ENCODE assay signal across 23 mouse cellular contexts in the genomic region with DNA sequence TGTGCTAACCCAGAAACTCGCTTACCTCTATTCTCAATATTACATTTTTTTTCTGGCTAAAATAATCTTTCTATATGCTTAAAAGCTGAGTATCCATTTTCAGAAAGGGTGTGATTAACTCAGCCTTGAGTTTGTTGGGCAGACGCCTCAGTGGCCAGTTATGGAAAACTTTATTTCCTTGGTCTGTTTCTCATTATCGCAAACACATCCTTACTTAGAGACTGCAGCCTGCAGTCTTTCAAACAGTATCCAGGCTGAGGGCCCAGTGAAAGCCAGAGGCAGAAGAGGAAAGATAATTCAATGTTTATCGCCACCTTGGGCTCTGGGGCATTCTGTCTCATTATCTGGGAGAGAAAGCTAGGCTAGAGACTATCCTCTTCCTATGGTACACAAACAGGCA.
A peak's percentile ranks its signal among the peaks of the same experiment; 100 is the strongest.
DNase-seq lines count a peak whose midpoint lies in the region; ATAC-seq and TF ChIP-seq lines count a peak whose summit lies in the region.
"Had no signal": no experiment of that assay in that cellular context is flagged by ENCODE, and none has a peak within 500 bp of the region (broad histone marks: within the 10 kb centered on the region; RNA-seq: fewer than 3 reads in every experiment).

No protein-coding gene starts in this region.

- no peaks in the 10 kb centered on the region for H3K79me2 ChIP-seq in heart, adult 2 months (replicated peaks; ENCODE audit: control insufficient read depth, insufficient read depth, low read length)

- no peak overlapping the region for H3K4me3 ChIP-seq in embryonic facial prominence, embryonic 15.5 days (replicated peaks)
- no peak overlapping the region for H3K4me3 ChIP-seq in limb, embryonic 12.5 days (replicated peaks)
- H3K4me3 ChIP-seq in heart, adult 2 months: no peak overlapping the region
- no peak overlapping the region for H3K4me3 ChIP-seq in hindbrain, embryonic 10.5 days
- H3K4me3 ChIP-seq: forebrain, embryonic 12.5 days; heart, embryonic 15.5 days; hindbrain, embryonic 15.5 days; intestine, embryonic 15.5 days; liver, embryonic 15.5 days; lung, embryonic 15.5 days; midbrain, embryonic 15.5 days; myocyte had no signal

- no peak overlapping the region for H3K9ac ChIP-seq in embryonic facial prominence, embryonic 15.5 days
- H3K9ac ChIP-seq in limb, embryonic 12.5 days (replicated peaks): no peak overlapping the region
- H3K9ac ChIP-seq in heart, adult 2 months (ENCODE audit: low read depth, low read length): no peak overlapping the region
- H3K9ac ChIP-seq: forebrain, embryonic 12.5 days; heart, embryonic 15.5 days; hindbrain, embryonic 15.5 days; intestine, embryonic 15.5 days; liver, embryonic 15.5 days; lung, embryonic 15.5 days; midbrain, embryonic 15.5 days had no signal

- DNase-seq in 3T3-L1 (ENCODE audit: low read depth, low spot score) (peak; percentile 59), MN1 (ENCODE audit: low spot score) (peak; percentile 44)
- DNase-seq in heart, adult 2 months: no peak
- DNase-seq in hindbrain, embryonic 10.5 days (ENCODE audit: low spot score): no peak
- DNase-seq: adrenal gland, postnatal 25 days; cerebellum, adult 8-10 months; gastrocnemius, postnatal 25 days; heart, postnatal 36 days; kidney, adult 8-10 months; kidney, postnatal 10 days; liver; lung, postnatal 36 days had no signal

- peak; percentile 54; the same call in 1 of the 2 replicates for ATAC-seq in embryonic facial prominence, embryonic 15.5 days (ENCODE audit: insufficient number of reproducible peaks, low FRiP score, low TSS enrichment, low read depth)
- no peak for ATAC-seq in limb, embryonic 12.5 days (ENCODE audit: insufficient number of reproducible peaks, insufficient read depth, low FRiP score, low TSS enrichment, low read depth)
- no peak for ATAC-seq in megakaryocyte, adult 5-6 weeks (ENCODE audit: poor library complexity, severe bottlenecking)
- ATAC-seq: intestine, embryonic 15.5 days; midbrain, embryonic 15.5 days had no signal

- H3K4me2 ChIP-seq in embryonic facial prominence, embryonic 15.5 days (replicated peaks): no peak overlapping the region
- no peak overlapping the region for H3K4me2 ChIP-seq in limb, embryonic 12.5 days
- H3K4me2 ChIP-seq: forebrain, embryonic 12.5 days; heart, embryonic 15.5 days; hindbrain, embryonic 15.5 days; intestine, embryonic 15.5 days; liver, embryonic 15.5 days; lung, embryonic 15.5 days; midbrain, embryonic 15.5 days had no signal

- TF ChIP-seq CTCF in heart, adult 2 months (IDR thresholded peaks at IDR 0.05): no peak

- H3K4me1 ChIP-seq in embryonic facial prominence, embryonic 15.5 days: 0 out of 2 replicates have a peak, but pooled peaks cover 3% of the 10 kb centered on the region
- peaks cover 19% of the 10 kb centered on the region for H3K4me1 ChIP-seq in limb, embryonic 12.5 days (replicated peaks)
- no peaks in the 10 kb centered on the region for H3K4me1 ChIP-seq in heart, adult 2 months (ENCODE audit: control insufficient read depth, insufficient read depth, low read length)
- H3K4me1 ChIP-seq in hindbrain, embryonic 10.5 days (replicated peaks): no peaks in the 10 kb centered on the region
- H3K4me1 ChIP-seq: forebrain, embryonic 12.5 days; heart, embryonic 15.5 days; hindbrain, embryonic 15.5 days; intestine, embryonic 15.5 days; liver, embryonic 15.5 days; midbrain, embryonic 15.5 days had no signal

- WGBS in embryonic facial prominence, embryonic 15.5 days: 43% methylated on average over 4 of the region's 4 CpGs
- 29% methylated on average over 4 of the region's 4 CpGs for WGBS in limb, embryonic 12.5 days
- WGBS in heart, adult 2 months: 64% methylated on average over 4 of the region's 4 CpGs
- WGBS in hindbrain, embryonic 10.5 days: 82% methylated on average over 4 of the region's 4 CpGs

- 0 out of 2 replicates have a peak overlapping the region, but pooled peaks have one; percentile 39 for H3K27ac ChIP-seq in embryonic facial prominence, embryonic 15.5 days (replicated peaks)
- 0 out of 2 replicates have a peak overlapping the region, but pooled peaks have one; percentile 37 for H3K27ac ChIP-seq in limb, embryonic 12.5 days
- H3K27ac ChIP-seq in heart, adult 2 months: no peak overlapping the region
- no peak overlapping the region for H3K27ac ChIP-seq in hindbrain, embryonic 10.5 days
- H3K27ac ChIP-seq: forebrain, embryonic 12.5 days; heart, embryonic 15.5 days; hindbrain, embryonic 15.5 days; intestine, embryonic 15.5 days; liver, embryonic 15.5 days; lung, embryonic 15.5 days; midbrain, embryonic 15.5 days had no signal

- no peaks in the 10 kb centered on the region for H3K9me3 ChIP-seq in embryonic facial prominence, embryonic 15.5 days (replicated peaks)
- 0 out of 2 replicates have a peak, but pooled peaks cover 3% of the 10 kb centered on the region for H3K9me3 ChIP-seq in limb, embryonic 12.5 days
- no peaks in the 10 kb centered on the region for H3K9me3 ChIP-seq in hindbrain, embryonic 10.5 days
- H3K9me3 ChIP-seq: forebrain, embryonic 12.5 days; heart, embryonic 15.5 days; hindbrain, embryonic 15.5 days; intestine, embryonic 15.5 days; liver, embryonic 15.5 days; lung, embryonic 15.5 days; midbrain, embryonic 15.5 days had no signal

- H3K36me3 ChIP-seq in embryonic facial prominence, embryonic 15.5 days: no peaks in the 10 kb centered on the region
- H3K36me3 ChIP-seq in limb, embryonic 12.5 days: no peaks in the 10 kb centered on the region
- no peaks in the 10 kb centered on the region for H3K36me3 ChIP-seq in heart, adult 2 months (ENCODE audit: control insufficient read depth, insufficient read depth, low read length)
- H3K36me3 ChIP-seq in hindbrain, embryonic 10.5 days: no peaks in the 10 kb centered on the region
- H3K36me3 ChIP-seq: forebrain, embryonic 12.5 days; heart, embryonic 15.5 days; hindbrain, embryonic 15.5 days; intestine, embryonic 15.5 days; liver, embryonic 15.5 days; lung, embryonic 15.5 days; midbrain, embryonic 15.5 days had no signal

- no peak for TF ChIP-seq EP300 in heart, adult 2 months (IDR thresholded peaks at IDR 0.05; ENCODE audit: insufficient read depth, low read depth, low read length)

- H3K27me3 ChIP-seq in embryonic facial prominence, embryonic 15.5 days: no peaks in the 10 kb centered on the region
- no peaks in the 10 kb centered on the region for H3K27me3 ChIP-seq in limb, embryonic 12.5 days
- no peaks in the 10 kb centered on the region for H3K27me3 ChIP-seq in heart, adult 2 months (ENCODE audit: control insufficient read depth, insufficient read depth, low read length)
- H3K27me3 ChIP-seq in hindbrain, embryonic 10.5 days (ENCODE audit: insufficient read depth, poor library complexity, severe bottlenecking): no peaks in the 10 kb centered on the region
- H3K27me3 ChIP-seq: forebrain, embryonic 12.5 days; heart, embryonic 15.5 days; hindbrain, embryonic 15.5 days; intestine, embryonic 15.5 days; liver, embryonic 15.5 days; lung, embryonic 15.5 days; midbrain, embryonic 15.5 days had no signal

- TF ChIP-seq POLR2A in heart, adult 2 months (IDR thresholded peaks at IDR 0.05; ENCODE audit: insufficient read depth, low read depth, low read length): no peak

- intact Hi-C loops in heart, adult 2 months (cut with DNase I): no loop called here

Comparison
In these comparisons a context has a peak if more than half of its experiments do, and no peak if none do; other contexts are left out.
1. DNase-seq: peak in 3T3-L1 (single experiment) and MN1 (single experiment); none in heart, adult 2 months (0 of 2) and hindbrain, embryonic 10.5 days (single experiment).
2. H3K27ac ChIP-seq: peak in embryonic facial prominence, embryonic 15.5 days (single experiment) and limb, embryonic 12.5 days (single experiment); none in heart, adult 2 months (single experiment) and hindbrain, embryonic 10.5 days (single experiment).